Mouse (Mus musculus): ENCODE results near the gene Cpm. TPM values are rescaled to one million over a fixed set of nuclear protein-coding genes. Genes with fewer than 3 reads are reported as not detected.

Gene Cpm
- total RNA-seq, 2 experiments from 2014 or later, result 8.6 to 10.7 TPM

DNA sequence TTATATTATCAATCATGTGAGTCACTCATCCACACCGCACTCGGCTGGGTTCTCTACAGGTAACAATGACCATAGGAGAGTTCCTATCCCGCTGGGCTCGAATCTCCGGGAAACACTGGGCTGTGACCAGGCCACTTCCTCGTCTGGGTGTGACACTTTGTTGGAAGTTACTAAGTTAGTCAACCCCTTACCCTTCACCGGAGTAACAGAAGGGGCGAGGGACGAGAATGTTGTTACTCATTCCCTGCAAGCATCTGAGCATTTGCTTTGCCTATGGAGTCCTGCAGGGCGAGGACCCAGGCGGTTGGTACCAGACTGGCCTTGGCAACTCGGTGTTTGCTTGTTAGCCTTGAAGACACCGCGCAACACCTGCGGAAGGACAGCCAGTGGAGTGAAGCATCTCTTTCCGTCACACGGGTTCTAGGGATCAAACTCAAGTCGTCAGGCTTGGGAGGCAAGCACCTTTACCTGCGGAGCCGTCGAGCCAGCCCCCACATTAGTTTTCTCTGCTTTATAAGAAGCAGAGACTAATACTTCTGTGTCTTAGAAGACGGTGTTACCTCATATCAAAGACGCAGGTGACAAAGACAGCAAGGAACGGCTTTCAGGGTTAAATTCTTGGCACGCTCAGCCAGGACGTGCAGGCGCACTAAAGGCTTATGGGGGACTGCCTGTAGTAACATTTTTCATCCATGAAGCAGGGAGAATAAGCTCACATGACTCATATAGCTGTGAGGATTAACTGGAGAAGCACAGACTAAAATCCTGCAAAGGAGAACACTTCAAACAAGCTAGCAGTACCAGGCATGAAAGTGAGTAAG is 10.0 kb upstream of the Cpm start:
- DNase-seq (ENCODE audit: low spot score in 2 of 2), result no peak

DNA sequence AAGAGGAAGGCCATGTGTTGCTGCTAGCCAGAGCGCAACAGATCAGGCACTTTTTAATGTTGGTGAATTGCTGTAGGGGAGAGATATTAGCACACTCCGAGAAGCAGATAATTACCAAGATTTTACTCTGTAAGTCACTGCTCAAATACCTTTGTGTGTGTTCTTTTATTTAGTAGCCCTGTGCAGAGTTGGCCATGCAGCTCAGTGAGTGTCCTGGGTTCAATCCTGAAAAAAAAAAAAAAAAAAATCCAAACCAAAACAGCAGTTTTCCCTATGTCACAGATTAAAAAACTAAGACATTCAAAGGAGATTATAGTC is 9.5 kb upstream of the Cpm start:
- DNase-seq (ENCODE audit: low spot score in 2 of 2), result no peak

DNA sequence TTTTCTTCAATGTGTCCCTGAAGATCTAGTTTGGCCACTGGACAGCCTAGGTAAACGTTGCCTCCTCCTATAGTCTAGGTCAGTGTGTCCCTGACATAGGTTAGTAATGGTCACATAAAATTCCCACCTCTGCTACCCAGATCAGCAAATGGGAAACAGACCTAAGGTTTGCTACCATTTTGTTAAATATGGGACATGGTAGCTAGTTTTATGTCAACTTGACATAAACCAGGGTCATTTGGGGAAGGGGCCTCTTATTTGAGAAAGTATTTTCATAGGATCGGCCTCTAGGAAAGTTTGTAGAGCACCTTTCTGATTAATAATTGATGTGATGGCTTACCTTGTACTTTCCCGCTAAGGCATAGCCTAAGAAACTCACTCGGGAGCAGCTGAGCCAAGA is 8.8 kb upstream of the Cpm start:
- DNase-seq (ENCODE audit: low spot score in 2 of 2), result no peak

DNA sequence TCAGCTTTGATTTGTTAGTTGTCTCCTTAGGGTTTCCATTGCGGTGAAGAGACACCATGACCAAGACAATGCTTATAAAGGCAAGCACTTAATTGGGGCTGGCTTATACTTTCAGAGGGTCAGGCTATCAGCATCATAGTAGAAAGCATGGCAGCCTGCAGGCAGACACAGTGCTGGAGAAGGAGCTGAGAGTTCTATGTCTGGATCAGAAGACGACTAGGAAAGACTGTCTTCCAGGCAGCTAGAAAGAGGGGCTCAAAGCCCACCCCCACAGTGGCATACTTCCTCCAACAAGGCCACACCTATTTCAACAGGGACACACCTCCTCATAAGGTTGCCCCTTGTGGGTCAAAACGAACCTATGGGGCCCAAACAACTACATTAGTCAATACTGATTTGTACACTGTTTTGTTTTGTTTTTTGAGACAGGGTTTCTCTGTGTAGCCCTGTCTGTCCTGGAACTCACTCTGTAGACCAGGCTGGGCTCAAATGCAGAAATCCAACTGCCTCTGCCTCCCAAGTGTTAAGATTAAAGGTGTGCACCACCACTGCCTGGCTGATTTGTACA is 8.3 kb upstream of the Cpm start:
- DNase-seq (ENCODE audit: low spot score in 2 of 2), result no peak

DNA sequence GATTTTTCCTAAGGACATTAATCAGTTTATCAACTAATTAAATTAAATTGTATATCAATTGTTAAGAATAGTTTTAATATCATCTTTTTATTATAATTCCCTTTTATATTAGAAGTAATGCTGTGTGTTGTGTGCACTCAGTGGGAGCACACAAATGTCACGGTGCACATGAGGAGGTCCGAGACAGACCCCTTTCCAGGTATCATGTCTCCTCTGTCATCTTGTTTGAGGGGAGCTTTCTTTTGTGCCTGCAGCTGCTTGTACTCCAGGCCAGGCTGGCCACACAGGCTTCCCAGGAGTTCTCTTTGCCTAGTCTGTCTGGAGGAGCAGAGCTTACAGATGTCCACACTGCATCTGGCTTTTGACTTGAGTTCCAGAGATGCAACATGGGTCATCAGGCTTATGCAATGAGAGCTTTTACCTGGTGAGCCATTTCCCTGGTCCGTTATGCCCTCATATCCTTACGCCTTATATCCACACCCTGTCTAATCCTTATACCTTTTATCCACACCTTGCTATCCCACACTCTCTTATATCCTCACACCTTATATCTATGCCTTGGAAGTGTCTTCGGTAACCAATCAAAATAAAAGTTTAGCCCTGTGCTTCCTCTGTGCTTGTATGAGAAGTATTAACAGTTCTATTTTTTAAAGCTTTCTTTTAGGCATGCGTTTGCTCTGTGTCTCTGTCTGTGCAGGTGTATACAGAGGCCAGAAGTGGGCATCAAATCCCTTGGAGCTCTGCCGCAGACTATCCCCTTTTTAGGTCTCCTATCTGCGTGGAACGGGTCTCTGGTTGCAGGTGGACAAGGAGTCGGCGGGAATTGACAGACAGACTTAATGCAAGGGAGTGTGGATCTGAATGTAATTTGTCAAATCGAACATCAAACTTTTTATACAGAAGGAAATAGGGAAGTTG is 7.4 kb upstream of the Cpm start:
- DNase-seq (ENCODE audit: low spot score in 2 of 2), result no peak

DNA sequence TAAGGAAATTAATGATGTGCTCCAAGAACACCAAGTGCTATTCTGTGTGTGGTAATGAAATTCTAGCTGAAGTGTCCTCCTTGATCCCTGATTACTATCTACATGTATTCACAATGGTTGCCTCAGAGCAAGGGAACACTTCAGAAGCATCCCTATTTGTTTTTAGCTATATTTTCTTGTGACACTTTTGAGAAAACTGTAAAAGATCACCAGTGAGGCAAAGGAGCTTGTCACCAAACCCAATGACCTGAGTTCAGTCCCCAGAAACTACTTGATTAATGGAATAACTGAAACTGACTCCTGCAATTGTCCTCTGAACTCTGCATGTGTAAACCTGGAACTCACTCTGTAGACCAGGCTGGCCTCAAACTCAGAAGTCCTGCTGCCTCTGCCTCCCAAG is 5.9 kb upstream of the Cpm start:
- DNase-seq (ENCODE audit: low spot score in 2 of 2), result no peak

DNA sequence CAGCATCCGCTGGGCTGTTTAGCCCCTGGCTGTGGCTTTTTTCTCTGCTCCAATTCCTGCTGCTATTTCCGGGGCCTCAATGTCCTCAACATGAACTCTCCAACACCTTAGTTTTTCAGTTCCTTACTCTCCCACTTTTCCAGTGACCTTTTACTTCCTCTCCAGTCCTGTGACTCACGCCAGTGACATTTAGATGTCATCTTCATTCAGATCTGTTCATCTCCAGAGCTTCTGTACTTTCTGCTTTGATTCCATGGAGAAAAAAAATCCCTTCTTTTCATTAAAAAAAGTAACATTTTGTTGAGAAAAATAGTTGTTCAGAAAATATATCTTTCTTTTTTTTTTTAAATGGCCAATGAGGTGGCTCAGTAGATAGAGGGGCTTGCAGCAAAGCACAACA is 5.1 kb upstream of the Cpm start:
- no peak for DNase-seq (ENCODE audit: low spot score in 2 of 2)

DNA sequence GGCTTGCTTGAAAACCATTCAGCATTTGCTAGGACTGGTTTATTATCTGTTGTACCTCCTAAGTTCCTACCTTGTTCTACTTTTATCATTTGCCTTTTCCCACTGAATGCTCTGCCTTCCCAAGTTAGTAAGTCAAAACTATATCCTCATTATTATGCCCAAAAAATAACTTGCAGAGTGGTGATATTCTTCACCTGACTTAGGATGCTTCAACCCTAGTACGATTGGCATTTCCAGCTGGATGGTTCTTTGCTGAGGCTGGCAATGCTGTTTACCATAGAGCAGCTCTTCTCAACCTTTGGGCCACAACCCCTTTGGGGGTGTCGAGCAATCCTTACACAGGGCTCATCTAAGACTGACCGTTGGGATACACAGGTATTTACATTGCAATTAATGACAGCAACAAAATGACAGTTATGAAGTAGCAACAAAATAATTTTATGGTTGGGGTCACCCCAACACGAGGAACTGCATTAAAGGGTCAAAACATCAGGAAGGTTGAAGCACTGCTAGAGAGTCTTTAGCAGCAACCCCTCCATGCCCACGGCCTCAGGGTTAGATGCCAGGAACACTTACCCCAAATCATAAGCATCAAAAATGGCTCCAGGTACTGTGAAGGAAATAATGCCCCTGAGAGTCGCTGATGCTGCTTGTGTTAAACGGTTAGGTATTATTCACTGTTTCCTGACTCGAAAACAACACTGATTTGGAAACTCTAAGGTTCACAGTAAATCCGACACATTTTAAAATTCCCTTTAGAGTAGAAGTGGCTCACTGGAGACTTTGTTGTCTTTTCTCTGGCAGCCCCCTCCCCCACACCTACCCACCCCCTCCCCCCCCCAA is 4.4 kb upstream of the Cpm start:
- DNase-seq (ENCODE audit: low spot score in 2 of 2), result no peak

DNA sequence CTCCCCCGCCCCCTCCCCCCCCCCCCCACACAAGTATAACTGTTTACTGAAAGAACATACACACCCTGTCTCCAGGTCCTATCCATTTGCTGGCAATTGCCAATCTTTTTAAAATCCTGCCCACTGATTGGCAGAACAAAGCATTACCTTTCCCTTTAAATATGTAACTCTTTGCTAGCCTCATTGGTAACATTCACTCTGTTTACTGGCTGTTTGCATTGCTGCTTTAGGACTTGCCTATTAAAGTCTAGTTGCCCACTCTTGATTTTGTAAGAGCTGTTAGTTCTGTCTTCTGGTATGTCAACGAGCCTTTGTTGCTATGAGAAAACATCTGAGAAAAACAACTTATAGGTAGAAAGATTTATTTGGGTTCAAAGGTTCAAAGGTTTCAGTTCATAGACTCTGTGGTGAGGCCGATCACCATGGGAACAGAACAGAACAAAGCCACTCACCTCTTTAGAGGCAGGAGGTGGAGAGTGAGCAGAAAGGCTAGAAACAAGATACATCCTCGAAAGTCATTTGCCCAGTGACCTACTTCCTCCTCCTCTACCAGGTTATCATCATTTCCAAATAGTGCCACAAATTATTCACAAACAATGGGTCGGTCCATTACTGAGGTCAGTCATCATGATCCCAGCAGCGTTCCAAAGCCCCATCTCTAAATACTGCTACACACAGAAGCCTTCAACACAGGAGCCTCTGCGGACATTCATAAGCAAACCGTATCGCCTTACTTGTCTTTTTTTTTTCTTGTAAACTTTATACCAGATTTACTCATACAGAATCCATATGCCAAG is 3.6 kb upstream of the Cpm start:
- DNase-seq (ENCODE audit: low spot score in 2 of 2), result no peak

DNA sequence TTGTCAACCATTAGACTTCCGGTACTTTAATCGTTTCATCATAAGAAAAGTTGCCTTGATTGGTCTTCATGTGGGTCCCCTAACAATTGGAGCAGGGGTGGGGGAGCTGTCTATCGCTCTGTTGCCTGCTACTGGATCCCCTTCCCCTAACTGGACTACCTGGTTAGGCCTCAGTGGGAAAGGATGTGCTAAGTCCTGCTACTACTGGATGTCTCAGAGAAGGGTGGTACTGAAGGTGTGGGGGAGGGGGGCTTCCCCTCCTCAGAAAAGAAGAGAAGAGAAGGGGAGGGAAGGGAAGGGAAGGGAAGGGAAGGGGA is 3.0 kb upstream of the Cpm start:
- no peak for DNase-seq (ENCODE audit: low spot score in 2 of 2)

DNA sequence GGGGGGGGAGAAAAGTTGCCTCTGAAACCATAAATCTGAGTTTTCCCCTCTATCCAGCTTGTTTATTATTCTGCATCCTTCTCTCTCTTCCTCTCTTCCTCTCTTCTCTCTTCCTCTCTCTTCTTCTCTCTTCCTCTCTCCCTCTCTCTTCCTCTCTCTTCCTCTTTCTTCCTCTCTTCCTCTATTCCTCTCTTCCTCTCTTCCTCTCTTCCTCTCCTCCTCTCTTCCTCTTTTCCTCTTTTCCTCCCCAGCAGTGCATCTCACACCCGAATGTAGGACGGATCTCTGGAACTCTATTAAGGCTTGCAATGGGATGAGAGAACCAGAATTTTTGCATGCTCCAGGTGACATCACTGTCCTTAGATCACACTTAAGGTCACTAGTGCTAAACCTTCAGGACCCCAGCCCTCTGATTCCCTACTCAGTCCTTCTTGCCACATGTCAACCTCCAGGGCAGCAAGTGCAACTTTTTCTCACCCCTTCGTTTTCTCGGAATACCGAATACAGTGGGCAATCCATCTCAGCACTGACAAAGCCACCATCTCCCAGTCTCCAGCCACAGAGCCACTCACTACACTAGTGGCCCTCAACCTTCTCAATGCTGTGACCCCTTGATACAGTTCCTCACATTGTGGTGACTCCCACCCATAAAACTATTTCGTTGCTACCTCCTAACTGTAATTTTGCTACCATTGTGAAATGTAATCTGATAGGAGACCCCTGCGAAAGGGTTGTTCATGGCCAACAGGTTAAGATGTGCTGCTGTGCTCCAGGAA is 2.3 kb upstream of the Cpm start:
- no peak for DNase-seq (ENCODE audit: low spot score in 2 of 2)

DNA sequence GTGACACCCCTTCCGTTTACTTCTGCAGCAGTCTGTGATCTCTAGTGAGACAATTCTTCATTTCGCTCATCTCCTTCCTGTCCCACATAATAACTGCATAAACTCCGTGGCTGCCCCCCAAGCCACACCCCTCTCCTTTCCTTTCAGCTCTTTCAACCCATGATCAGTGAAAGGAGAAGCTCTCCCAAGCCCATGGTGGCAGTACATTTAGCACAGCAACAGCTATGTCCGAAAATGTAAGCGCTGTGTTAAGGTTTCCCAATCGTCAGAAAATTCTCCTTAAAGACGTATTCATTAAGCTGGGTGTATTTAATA is 1.7 kb upstream of the Cpm start:
- no peak for DNase-seq (ENCODE audit: low spot score in 2 of 2)

DNA sequence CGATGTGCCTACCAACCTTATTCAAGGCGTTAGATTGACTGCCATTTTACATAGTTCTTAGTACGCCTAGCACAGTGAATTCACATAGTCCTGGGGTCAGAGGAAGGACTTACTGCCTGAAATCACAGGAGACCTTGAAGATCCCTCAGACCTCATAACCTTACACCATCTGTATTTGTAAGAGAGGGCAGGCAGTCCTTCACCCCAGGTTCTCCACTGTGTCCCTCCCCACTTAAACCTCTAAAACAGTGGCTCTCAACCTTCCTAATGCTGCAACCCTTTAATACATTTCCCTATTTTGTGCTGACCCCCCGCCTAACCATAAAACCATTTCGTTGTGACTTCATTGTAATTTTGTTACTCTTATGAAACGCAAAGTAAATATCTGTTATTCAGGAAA is 1.4 kb upstream of the Cpm start:
- DNase-seq (ENCODE audit: low spot score in 2 of 2), result no peak

DNA sequence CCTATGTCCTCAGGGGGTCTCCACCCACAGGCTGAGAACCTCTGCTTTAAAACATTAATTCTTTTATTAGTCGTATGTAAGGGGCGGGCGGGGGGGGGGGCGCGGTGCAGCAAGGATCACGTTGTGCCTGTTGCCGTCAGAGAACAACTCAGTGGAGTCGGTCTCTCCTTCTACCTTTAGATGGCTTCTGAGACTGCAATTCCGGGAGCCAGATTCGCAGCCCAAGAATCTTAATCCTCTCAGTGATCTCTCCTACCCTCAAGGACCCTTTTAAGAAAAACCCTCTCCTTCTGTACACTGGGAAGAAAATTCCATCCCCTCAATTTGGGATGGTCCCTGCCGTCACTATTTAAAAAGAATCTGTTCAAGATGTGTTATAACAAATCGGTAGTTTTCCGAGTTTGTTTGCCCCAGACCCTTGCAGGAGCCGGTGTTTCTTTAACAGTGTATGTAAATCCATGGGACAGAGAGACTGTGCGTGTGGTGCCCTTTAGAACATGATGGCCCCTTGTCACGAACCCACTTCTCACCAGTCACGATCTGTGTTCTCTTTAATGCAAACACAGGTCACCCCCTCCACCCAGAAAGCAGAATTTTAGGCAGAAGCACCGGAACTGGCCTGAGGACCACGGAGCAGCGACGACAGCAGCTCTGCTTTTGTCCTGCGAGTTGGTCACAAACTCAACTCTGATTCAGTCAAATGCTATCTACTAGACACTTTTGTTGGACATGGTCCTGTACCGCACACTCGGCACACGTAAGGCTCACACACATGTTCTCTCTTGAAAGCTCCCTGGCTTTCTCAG is 734 bp upstream of the Cpm start:
- no peak for DNase-seq (ENCODE audit: low spot score in 2 of 2)

DNA sequence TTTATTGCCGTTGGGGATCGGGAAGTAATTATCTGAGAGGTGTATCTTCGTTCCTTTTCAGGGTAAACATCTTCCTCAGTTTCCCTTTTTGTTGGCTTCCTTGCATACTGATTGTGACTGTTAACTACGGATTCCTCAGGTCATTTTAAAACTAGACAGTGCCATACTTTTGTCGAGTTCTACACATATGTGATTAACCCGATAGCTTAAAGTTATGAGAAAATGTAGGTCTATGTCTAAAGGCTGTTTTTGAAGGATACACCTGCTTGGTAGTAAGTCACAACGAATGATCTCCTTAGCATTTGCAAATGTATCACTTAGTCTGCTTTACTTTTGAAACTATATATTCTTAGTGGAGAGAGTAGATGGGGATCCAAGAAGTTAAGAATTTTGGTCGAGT is 876 bp downstream of the Cpm start:
- no peak for DNase-seq (ENCODE audit: low spot score in 2 of 2)

DNA sequence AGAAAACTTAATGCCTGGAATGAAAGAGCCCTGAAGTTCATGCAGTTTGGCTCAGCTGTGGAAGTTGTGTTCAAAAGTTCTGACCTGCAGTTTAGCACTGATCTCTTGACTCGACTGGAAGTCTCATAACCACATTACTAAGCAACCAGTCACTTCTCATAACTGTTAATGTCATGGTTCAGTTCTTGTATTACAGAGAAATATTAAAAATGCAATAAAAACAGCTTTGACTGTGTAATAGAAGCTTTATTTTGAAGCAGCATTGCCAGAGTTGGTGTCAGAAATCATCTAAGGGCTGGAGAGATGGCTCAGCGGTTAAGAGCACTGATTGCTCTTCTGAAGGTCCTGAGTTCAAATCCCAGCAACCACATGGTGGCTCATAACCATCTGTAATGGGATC is 1.5 kb downstream of the Cpm start:
- no peak for DNase-seq (ENCODE audit: low spot score in 2 of 2)

DNA sequence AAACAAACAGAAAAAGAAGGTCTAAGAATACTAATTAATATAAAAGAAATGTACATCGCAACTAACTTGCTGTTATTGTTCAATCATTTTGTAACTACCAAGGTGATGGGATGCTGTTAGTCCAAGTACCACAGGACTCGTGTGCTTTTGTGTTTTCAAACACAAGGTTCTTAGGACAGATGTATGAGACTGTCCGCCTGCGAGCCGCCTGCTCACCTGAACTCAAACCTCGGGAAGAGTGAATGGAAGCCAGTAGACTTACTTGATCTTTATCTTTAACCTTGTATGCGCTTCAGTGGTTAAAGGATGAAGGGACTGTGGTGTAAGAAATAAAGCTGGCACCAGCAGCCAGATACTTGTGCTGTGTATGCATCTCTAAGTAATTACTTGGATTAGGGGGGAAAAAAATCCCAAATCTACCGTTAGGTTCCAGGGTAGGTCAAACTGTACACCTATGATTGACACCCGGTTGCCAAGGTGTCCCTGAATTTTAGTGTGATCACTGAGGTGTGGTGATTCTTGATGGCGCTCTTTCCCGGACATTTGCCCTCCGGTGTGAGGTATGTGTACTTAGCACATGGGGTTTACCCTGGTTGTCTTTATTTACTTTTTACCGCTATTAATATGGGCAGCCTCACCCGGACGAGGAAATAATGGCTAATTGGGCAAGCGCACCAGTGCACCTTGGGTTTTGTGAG is 2.4 kb downstream of the Cpm start:
- DNase-seq (ENCODE audit: low spot score in 2 of 2), result no peak

DNA sequence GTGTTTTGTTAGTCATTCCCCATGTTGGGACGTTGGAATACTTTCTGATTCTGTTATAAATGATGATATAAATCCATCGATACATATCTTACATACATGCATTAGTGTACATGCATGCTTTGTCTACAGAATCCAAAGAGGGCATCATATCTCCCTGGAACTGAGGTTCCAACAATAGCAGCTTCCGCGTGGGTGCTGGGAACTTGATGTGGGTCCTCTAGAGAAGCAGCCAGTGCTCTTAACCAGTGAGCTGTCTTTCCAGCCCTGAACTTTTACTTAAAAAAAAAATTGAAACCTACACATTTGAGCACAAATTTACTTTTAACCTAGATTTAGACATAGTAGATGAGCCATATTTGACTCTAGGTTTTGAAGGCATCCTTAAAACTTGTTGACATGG is 3.1 kb downstream of the Cpm start:
- no peak for DNase-seq (ENCODE audit: low spot score in 2 of 2)

Measured in layer of hippocampus, adult 18-20 months (tissue).